Mouse (Mus musculus) c-Kit-positive CD71-negative TER-119-negative erythroid progenitor cells, embryonic 14.5 days (primary cell): ENCODE measurements around the gene Dffa.
"Not testable (repeated sequence)": the region's sequence is repeated elsewhere in the genome, so short reads cannot be mapped to it uniquely, and the experiment has no call there.

Experiments used
- DNase-seq: peaks from one replicate; pipeline ENCODE4 v3.0.0-alpha.2; 2013; ENCODE audit warnings: low read depth

Dffa gene

DNA sequence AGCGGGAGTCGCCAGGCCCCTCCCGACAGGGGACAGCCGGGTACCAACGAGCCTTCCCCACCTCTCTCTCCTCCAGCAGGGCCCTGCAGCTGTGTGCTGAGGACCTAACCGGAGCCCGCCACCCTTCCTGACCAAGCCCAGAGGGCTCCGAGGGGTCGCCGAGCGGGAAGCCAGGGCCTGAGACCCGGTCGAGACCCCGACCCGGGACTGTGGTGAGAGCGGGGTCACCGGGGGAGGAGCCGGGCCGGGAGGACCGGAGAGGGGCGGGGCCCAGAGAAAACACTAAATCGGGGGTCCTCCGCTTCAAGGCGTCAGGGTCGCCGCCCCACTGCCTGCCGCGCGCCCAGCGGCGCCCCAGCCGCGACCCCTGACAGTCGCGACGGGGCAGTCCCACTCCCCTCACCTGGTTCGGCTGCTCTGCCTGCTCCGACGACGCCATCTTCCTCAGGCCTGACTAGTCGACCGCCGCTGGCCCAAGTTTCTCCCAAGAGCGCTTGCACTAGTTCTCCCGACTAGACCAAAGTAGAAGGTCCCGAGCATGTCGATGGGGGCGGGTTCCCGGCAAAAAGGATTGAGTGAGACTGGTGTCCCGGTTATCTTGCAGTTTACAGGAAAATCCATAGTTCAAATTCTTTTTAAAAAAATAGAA is 4.5 kb upstream of the Dffa start, which contains the start of gene Pex14:
Pex14 (minus strand) TSS at position 508 of the 649 bp plus-strand sequence.
- DNase-seq = peak; percentile 82

DNA sequence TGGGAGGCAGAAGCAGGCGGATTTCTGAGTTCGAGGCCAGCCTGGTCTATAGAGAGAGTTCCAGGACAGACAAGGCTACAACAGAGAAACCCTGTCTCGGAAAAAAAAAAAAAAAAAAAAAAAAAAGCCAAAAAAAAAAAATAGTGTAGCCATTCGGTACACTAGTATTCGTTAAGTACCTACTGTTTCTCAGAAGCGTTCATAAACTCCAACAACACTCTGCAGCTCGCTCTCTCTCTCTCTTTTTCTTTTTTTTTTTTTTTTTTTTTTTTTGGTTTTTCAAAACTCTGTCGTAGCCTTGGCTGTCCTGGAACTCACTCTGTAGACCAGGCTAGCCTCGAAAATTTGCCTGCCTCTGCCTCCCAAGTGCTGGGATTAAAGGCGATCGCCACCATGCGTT is 3.5 kb upstream of the Dffa start:
- DNase-seq = not testable (repeated sequence)

DNA sequence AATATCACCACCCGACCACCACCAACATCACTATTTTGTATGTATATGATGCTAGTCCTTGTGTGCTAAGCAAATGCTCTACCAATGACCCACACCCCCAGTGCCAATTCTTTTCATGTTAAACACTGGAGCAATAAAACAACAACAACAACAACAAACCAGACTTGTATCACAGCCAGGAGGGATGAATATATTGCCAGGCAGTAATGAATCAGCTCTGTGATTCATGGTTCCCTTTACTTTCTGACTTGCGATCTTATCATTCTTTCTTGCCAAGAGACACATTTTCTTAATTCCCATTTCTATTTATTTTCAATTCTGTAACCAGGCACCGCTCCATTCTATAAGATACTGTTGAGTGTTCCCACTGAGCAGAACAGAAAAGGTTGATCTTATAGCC is 2.5 kb upstream of the Dffa start:
- no peak for DNase-seq

DNA sequence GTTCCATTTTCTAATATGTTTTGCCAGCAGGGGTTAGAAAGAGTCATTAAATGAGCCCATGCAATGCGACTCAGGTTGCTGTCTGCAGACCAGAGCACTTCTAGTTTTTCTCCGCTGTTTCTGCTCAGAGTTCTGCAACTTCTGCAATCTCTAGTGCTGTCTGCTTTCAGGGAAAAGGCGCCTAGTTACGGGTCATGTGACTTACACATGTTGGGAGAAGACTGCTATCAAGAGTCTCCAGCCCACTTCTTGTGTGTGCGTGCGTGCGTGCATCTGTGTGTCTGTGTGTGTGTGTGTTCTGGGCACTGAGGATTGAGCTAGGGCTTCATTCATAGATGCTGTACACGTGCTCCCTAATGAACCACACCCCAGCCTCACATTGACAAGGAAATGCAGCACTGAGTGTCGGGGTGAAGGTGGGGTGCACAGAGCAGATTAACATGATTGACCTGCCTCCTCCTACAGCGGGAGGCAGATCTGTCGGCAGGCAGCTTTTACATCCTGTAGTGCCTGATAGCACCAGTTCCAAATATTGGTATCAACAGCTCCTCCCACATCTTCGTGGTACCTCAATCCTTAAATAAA is 16.1 kb downstream of the Dffa start:
- not testable (repeated sequence) for DNase-seq

DNA sequence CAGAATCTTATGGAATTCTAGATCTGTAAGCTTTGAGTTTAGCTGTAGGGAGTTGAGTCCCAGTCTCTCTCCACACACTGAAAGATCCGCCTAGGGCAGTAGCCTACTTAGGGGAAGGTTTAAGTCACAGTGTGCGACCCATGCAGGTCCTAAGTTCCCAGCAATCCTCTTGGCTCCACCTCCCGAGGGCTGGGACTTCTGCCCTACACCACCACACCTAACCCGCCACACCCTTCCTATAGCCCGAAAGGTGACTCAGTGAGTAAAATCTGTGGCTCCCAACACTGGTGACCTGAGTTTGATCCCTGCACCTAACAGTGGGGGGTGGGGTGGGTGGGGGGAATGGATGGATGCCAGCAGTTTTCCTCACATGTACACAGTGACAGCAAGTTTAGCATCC is 19.5 kb downstream of the Dffa start:
- DNase-seq = no peak

DNA sequence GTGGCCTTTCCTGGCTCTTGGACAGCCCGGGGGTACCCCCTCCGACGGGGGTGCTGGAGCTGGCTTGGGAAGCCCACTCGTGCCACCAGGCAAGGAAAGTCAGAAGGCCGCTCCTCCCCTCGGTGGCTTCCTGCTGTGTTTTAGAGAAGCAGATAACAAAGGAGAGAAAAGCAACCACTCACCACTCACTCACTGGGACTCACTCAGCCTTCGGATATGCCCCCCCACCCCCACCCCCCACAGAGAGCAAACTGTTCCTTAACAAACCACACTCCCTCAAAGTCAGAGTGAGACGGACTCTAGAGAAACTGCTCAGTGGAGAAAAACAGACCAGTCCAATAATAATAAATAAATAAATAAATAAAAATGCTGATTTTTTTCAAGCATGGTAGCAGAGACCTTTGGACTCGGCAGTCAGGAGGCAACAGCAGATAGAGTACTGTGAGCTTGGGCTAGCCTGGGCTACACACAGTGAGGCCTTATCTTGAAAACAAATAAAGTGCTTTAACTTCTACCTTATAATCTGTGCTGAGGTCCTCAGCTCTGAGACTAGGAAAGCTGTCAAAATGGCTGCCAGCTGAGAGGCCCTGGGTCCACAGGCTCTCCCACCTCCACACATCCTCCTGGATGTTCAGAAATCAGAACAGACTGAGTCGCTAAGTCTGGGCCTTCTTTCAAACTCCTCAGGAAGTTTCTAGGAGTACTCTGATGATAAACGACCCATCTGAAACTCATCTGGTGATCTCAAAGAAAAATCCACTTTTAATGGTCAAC is 21.6 kb downstream of the Dffa start:
- no peak for DNase-seq

DNA sequence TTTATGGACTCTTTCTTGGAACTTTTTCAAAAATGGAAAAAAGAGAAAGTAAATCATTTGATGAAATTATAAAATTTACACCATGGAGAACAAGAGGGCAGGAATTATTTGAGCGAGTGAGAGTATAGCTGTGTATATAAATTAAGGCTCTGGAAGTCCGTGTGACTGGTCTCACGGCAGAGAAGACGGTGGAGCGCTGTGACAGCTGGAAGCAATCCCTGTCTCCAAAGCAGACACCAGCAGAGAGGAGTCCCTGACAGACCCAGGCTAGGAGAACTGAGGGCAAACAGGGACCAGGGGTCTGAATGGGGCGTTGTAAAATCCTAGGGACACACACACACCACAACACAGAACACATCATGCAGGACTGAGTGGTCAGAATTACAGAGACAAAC is 22.2 kb downstream of the Dffa start:
- no peak for DNase-seq

DNA sequence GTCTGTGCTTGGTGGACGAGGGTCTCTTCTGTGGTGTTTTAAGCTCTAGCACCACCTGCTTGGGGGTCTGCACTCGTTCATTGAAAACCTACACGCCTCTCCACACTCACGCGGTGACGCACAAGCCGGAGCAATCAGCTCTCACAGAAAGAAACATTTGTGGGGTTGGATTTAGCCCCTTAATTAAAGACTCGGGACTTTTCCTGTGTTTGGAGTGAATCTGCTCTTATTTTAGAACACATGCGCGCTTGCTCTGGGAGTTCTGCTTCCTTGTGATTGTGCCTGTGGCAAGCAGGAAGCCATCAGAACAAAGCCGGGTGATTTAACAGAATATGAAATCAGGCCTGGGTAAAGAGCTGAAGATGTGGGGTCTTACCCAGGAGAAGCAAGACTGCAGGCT is 22.7 kb downstream of the Dffa start, which contains the start of gene Cort:
Cort (minus strand) TSS at position 101 of the 400 bp plus-strand sequence.
- no peak for DNase-seq

DNA sequence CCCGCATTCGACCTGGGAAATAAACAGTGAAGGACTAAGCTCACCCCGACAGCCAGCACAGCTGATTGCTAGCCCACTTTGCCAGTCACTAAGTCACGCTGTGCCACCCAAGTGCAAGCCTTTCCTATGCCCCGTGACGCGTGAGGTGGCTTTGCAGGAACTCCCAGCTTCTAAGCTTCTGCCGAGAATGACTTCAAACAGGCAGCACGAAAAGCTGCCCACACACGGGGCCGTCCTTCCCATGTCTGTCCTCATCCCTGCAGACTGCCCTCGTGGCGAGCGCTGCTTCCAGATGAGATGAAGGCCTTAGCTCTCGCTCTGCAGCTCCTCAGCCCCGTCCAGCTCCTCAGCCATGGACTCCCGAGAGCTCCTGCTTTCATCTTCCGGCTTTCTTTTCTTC is 24.5 kb downstream of the Dffa start:
- DNase-seq = no peak

DNA sequence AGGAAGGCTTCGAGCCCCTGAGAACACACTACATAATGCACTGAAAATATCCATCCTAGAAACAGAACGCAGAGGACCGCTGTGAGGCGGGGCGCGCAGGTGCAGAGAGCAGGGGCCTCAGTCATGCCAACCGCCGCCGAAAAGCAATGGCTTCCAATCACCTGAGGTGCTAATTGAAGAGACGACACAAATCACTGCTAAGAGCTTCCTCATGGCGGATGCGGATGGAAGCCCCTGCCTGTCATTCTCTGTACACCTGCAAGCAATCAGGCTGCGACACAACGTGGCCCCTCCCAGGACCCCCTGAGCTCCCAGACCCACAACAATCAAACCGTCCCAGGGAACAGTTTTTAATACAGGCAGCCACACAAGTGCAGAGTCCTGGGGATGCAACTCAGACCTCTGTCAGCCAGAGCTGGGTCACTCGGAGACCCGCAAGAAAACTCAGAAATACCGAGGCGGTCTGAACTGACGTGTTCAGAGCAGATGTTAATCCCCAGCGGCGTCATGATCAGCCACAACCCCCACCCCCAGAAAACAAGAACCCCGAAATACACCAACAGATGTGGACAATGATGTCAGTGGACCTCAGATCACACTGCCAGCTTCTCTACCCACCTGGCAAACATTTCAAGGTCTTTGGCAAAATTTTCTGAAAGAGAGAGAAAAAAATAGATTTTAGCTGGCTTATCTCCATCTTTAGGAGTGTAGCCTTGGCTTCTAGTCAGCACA is 27.2 kb downstream of the Dffa start:
- no peak for DNase-seq

DNA sequence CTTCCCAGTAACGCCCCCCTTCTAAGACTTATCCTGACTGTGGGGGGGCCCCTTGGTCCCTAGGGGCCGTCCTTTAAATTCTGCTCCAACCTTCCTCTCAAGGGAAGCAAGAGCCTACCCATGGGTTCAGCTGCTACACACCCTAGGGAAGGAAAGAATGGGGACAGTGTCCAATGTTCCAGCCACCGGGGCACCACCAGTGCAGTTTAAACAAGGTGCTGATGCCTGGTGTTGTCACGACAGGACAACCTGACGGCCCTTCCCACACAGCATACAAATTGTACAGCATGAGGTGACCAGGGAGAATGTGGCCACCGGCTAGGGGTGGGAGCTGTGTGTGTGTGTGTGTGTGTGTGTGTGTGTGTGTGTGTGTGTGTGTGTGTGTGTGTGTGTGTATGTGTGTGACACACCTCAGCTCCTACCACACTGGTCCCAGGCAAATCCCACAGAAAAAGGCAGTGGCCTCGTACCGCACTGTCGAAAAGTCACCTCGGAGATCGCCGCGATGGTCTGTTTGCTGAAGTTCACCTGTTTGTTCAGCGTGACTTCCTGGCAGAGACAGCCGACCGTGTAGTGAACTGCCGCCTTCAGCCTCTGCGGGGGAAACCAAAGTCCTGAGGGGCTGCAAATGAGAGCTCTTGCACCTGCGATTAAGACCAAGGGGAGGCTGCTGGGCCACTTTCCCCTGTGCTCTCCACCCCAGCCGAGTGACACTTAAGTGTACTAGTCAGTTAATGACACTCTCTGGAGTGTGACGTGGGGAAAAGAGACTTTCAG is 28.0 kb downstream of the Dffa start:
- no peak for DNase-seq

DNA sequence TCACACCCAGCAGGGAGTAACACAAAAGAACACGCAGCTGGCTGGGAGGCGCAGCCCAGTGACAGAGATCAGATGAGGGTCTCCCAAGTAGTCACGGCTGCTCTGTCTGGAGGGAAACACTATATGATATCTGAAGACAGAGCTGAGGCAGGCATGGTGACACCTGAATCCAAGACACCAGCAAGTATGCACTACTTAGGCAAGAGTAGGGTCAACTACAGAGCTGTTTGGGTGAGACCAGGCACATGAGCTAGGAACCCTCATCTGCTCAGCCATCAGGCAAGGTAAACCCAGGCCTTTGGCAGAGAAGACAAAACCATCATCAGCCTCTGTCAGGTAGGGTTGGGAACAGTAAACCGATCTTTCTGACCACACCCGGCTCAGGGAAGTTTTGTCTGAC is 29.4 kb downstream of the Dffa start:
- DNase-seq = no peak

DNA sequence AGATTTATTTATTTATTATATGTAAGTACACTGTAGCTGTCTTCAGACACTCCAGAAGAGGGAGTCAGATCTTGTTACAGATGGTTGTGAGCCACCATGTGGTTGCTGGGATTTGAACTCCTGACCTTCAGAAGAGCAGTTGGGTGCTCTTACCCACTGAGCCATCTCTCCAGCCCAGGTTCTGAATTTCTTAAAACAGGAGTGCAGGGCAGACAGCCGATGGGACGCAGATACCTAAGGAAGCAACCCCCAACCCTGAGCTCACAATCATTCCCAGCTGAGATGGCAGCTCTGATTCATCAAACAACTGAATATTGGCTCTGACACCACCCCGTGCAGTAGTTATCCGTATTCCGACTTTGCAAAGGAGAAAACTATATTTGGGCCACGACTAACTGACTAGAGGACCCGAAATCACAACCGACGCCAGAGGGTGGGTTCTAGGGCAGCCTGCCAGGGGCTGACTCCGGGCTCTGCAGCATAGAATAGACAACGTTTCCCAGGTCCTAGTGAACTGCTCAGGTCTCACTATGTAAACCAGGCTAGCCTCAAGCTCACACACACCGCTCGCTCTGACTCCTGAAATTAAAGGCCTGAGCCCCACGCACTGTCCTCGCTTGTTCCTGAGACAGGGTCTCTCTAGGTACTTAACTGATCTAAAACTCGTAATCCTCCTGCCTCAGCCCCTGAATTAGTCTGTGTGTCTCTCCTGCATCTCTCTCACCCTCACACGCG is 32.3 kb downstream of the Dffa start:
- no peak for DNase-seq

DNA sequence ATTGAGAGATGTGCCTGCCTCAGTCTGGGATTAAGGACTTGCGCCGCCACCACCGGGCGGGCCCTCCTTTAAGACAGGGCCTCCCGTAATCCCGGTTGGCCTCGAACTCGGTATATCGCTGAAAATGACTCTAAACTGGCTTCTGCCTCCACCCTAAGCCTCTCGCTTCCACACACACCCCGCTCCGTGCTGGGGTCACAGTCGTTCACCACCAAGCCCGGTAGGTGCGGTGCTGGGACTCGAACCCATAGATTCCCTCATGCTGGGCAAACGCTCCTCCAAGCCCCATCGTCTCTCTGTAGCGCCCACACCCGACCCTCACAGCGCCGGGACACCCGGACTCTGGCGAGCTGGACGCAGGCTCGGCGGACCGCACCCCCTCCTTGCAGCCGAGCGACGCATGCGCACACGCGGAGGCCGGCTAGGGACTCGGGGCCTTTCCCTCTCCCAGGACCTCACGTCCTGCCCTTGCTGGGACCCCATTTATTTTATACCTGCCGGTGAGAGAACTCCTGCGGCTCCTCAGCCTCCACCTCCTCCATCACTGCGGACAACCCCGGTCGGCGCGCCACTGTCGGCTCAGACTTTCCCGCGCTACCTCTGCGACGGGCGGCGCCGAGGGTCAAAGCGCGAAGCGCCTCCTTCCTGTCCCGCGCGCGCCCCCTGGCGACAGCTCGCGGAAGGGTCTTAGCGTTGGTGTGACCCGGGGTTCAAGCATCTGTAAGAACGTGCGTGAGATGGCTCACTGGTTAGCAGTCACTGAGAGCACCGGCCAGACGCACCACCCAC is 33.2 kb downstream of the Dffa start, which contains the start of gene Cenps:
Cenps (minus strand) TSS at position 648 of the 789 bp plus-strand sequence.
- peak; percentile 79 for DNase-seq

DNA sequence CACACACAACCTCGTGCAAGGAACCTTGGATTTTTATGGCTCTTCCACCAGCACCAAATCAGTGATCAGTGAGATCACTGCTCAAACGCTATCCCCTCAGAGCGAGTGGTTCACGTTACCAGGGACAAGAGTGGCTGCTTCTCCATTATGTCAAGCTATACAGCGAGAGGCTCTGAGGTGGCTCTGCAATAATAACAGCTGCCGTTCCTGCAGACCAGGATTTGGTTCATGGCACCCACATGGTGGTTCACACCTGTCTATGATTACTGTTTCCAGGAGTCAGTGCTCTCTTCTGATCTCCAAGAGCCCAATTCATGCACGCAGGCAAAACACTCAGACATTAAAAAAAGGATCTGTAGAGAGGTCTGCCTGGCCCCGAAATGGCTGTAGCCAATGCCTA is 34.6 kb downstream of the Dffa start:
- DNase-seq = no peak

DNA sequence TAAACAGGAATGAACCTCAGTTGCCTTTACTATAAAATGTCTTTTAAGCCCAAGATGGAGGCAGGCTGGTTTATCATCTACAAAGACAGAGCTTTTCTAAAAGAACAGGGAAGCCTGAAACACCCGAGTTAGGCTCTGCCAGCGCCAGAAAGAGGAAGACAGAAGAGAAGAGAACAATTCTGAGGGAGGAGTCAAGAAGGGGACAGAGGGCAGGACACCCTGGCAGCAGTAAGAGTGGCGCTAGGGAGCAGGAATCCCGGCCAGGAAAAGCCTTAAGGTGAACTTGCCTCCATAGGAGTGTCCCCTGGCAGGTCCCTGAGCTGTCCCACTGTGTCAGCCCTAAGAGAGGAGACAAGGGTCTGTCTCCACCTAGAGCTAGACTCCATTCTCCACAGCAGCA is 39.6 kb downstream of the Dffa start:
- no peak for DNase-seq

DNA sequence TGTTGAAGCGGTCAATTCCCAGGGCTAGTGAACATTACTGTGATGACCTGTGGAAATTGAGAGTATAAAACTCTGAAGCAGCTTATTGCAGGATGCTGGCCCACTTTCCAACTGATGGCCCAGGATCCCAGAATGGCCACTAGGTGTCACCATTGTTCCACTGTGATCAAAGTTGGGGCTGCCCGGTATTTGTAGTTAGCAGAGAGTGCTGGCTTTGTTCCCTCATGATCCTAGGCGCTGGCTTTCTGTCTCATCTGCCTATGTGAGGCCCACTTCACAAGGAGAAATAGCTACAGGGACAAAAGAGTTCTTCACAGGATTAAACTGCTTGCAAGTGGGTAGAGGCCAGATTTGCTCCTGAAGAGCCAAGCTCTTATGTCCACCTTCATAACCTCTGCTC is 40.5 kb downstream of the Dffa start:
- DNase-seq = peak; percentile 66

DNA sequence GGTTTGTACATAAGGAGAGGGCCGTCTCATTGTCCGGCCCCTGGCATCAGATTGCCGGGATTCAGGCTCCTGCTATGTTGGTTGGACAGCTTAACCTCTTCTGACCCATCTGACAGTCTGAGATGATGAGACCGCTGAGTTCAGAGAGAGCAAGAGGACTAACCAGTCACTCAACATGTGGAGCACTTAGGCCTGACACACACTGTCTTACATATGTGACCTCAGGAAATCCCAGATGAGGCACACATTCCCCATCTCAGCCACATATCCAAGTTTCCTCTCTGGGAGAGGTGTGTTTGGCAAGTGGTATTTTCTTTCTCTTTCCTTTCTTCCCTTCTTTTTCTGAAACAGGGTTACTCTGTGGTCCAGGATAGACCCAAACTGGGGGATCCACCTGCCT is 41.2 kb downstream of the Dffa start:
- DNase-seq = no peak

DNA sequence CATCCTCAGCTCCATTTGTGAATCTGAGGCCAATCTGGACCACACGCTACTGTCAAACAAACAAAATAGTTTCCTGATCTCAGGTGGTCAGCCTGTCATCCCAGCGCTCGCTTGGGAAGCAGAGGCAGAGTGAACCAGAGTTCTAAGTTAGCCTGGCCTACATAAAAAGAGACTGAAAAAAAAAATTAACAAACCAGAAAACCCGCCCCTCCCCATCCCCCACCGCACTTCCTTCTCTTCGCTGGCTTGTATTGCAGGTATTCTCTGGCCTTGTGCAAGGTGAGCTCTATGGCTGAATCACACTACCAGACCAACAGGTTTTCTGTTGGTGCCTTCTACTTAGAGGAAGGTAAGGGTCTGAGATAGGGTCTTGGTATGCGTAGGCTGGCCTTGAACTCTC is 43.6 kb downstream of the Dffa start:
- no peak for DNase-seq

DNA sequence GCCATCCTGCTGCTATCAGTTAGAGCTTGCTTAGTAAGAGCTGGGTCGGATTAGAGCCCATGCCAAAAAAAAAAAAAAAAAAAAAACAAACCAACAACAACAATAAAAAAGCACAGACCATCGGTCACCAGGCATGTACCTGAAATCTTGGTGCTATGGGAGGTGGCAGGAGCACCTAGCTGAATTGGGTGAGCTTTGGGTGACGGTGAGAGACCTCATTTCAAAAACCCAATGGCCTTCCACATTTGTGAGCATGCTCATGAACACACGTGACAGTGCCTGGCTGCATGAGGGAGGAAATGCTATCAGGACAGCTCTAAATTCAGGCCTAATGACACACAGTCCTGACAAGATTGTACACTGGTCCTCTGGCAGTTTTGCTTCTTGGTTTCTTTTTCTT is 44.1 kb downstream of the Dffa start:
- no peak for DNase-seq
